Mouse (Mus musculus) MEL (cell line): Measurements from ENCODE around the gene Wdr24. TPM values are rescaled to one million over a fixed set of nuclear protein-coding genes. Genes with fewer than 3 reads are reported as not detected.
A peak's percentile ranks its signal among the peaks of the same experiment; 100 is the strongest.

ENCODE experiments used
- DNase-seq: peaks from one replicate; pipeline ENCODE4 v3.0.0; 2011; ENCODE audit warnings: low read depth, low spot score
- H3K27ac ChIP-seq: 2 replicates; pipeline ENCODE4 v1.5.1; 2012; ENCODE audit warnings: low read depth, mild to moderate bottlenecking, control low read depth, low read length, moderate library complexity; ENCODE audit not compliant: control insufficient read depth
- H3K27me3 ChIP-seq, 2 experiments: fragments of 150-350 bp in 1 of 2; sonication (generic) in 1 of 2; 2 replicates each; pipeline ENCODE4 v1.6.1; 2012; ENCODE audit warnings: low read length in 2 of 2, mild to moderate bottlenecking in 2 of 2, improper control_type of control experiment in 1 of 2, moderate library complexity in 1 of 2; ENCODE audit not compliant: insufficient read depth in 2 of 2, control insufficient read depth in 1 of 2
- H3K36me3 ChIP-seq, 2 experiments: 2 replicates each; pipeline ENCODE4 v1.6.1; 2012 to 2014; ENCODE audit warnings: low read length in 2 of 2, improper control_type of control experiment in 1 of 2, inconsistent platforms in 1 of 2, mild to moderate bottlenecking in 1 of 2; ENCODE audit not compliant: insufficient read depth in 2 of 2, control insufficient read depth in 1 of 2
- H3K4me1 ChIP-seq, 2 experiments: fragments of 150-350 bp in 1 of 2; sonication (generic) in 1 of 2; 2 replicates each; pipeline ENCODE4 v1.6.1; 2012; ENCODE audit warnings: low read length in 2 of 2, improper control_type of control experiment in 1 of 2, mild to moderate bottlenecking in 1 of 2; ENCODE audit not compliant: insufficient read depth in 2 of 2, control insufficient read depth in 1 of 2
- H3K4me3 ChIP-seq, 2 experiments: fragments of 150-350 bp in 1 of 2; sonication (generic) in 1 of 2; 2 replicates each; pipeline ENCODE4 v1.5.1; 2012; ENCODE audit warnings: low read depth in 2 of 2, low read length in 2 of 2, mild to moderate bottlenecking in 2 of 2, moderate library complexity in 2 of 2, control low read depth in 1 of 2, improper control_type of control experiment in 1 of 2; ENCODE audit not compliant: control insufficient read depth in 1 of 2, insufficient read depth in 1 of 2
- H3K79me2 ChIP-seq: 2 replicates; pipeline ENCODE4 v1.6.1; 2012; ENCODE audit warnings: mild to moderate bottlenecking, low read length, moderate library complexity; ENCODE audit not compliant: control insufficient read depth, poor library complexity, insufficient read depth
- H3K9ac ChIP-seq: 2 replicates; pipeline ENCODE4 v1.6.1; 2012; ENCODE audit warnings: low read depth, mild to moderate bottlenecking, control low read depth, low read length, moderate library complexity; ENCODE audit not compliant: control insufficient read depth, poor library complexity, severe bottlenecking
- H3K9me3 ChIP-seq: fragments of 150-350 bp; sonication (generic); replicated peaks from 2 replicates; pipeline ENCODE4 v1.6.1; 2012; ENCODE audit warnings: mild to moderate bottlenecking, low read length, improper control_type of control experiment, moderate library complexity; ENCODE audit not compliant: insufficient read depth
- CHD2 ChIP-seq: IDR thresholded peaks from 2 replicates; pipeline ENCODE4 v1.6.1; 2011; ENCODE audit warnings: low read length, improper control_type of control experiment
- CTCF ChIP-seq, 3 experiments: IDR thresholded peaks in 2 of 3; conservative IDR thresholded peaks in 1 of 3; 2 replicates each; pipeline ENCODE4 v1.5.1; 2011 to 2012; ENCODE audit warnings: low read length in 3 of 3, low read depth in 2 of 3, mild to moderate bottlenecking in 2 of 3, improper control_type of control experiment in 1 of 3, inconsistent platforms in 1 of 3, mixed read lengths in 1 of 3, moderate library complexity in 1 of 3; ENCODE audit not compliant: control insufficient read depth in 1 of 3, insufficient read depth in 1 of 3, poor library complexity in 1 of 3, severe bottlenecking in 1 of 3
- MAFK ChIP-seq: IDR thresholded peaks from 2 replicates; pipeline ENCODE4 v1.6.1; 2011; ENCODE audit warnings: low read depth, mild to moderate bottlenecking, low read length, improper control_type of control experiment, borderline replicate concordance
- MAX ChIP-seq: IDR thresholded peaks from 2 replicates; pipeline ENCODE4 v1.6.1; 2011; ENCODE audit warnings: low read length, improper control_type of control experiment
- MYB ChIP-seq: IDR thresholded peaks from 2 replicates; pipeline ENCODE4 v1.6.1; 2011; ENCODE audit warnings: mild to moderate bottlenecking, low read depth, low read length, improper control_type of control experiment
- NELFE ChIP-seq: IDR thresholded peaks from 2 replicates; pipeline ENCODE4 v1.6.1; 2011; ENCODE audit warnings: low read depth, low read length, improper control_type of control experiment
- POLR2AphosphoS5 ChIP-seq: IDR thresholded peaks from 2 replicates; pipeline ENCODE4 v1.6.1; 2012; ENCODE audit warnings: low read depth, borderline replicate concordance, mild to moderate bottlenecking, inconsistent platforms, low read length, moderate library complexity, mixed read lengths
- TAL1 ChIP-seq: IDR thresholded peaks from 2 replicates; pipeline ENCODE4 v1.6.1; 2012; ENCODE audit warnings: mild to moderate bottlenecking, inconsistent platforms, low read length, moderate library complexity, mixed read lengths
- TBP ChIP-seq: IDR thresholded peaks from 2 replicates; pipeline ENCODE4 v1.8.0; 2011; ENCODE audit warnings: low read depth, low read length, improper control_type of control experiment
- ZC3H11A ChIP-seq: IDR thresholded peaks from 2 replicates; pipeline ENCODE4 v1.6.1; 2012; ENCODE audit warnings: low read depth, mild to moderate bottlenecking, inconsistent platforms, low read length, improper control_type of control experiment
- ZKSCAN1 ChIP-seq: IDR thresholded peaks from 2 replicates; pipeline ENCODE4 v1.6.1; 2012; ENCODE audit warnings: low read depth, mild to moderate bottlenecking, inconsistent platforms, low read length, improper control_type of control experiment, moderate library complexity
- ZNF384 ChIP-seq: IDR thresholded peaks from 2 replicates; pipeline ENCODE4 v1.6.1; 2012; ENCODE audit warnings: low read depth, mild to moderate bottlenecking, inconsistent platforms, low read length, improper control_type of control experiment
- polyA plus RNA-seq, 2 experiments: library from polyadenylated mRNA; stranded (reverse) in 1 of 2; unstranded in 1 of 2; fragments of >175 nt in 1 of 2; fragments of >200 nt in 1 of 2; gene quantifications; 2 replicates each; pipeline versions ENCODE4 v1.2.1 to v1.2.4; 2012; ENCODE audit warnings: low replicate concordance in 2 of 2, low read depth in 1 of 2; ENCODE audit not compliant: insufficient read length in 2 of 2, insufficient read depth in 1 of 2, missing spikeins in 1 of 2
- total RNA-seq: library from RNA; depleted of rRNA; stranded (reverse); fragments of 300-350 nt; gene quantifications from 2 replicates; pipeline ENCODE4 v1.2.3, GENCODE M21; 2012

The Wdr24 gene
- total and polyA plus RNA-seq, 3 experiments: 35.0 to 38.8 TPM; not detected in 1

GRCm38 (mm10) chr17:25840519-25840918 lies 17.1 kb downstream of the Wdr24 start:
- H3K9ac ChIP-seq: no peak overlapping the region
- no peaks in the 10 kb centered on the region for H3K27me3 ChIP-seq
- no peaks in the 10 kb centered on the region for H3K9me3 ChIP-seq
- H3K36me3 ChIP-seq: peaks cover 0 to 3% of the 10 kb centered on the region in 2 experiments; a peak in 2 of 4 replicates
- no peak for DNase-seq
- H3K4me1 ChIP-seq: peaks cover 3 to 15% of the 10 kb centered on the region in 2 experiments; a peak in 3 of 4 replicates
- H3K4me3 ChIP-seq: no peak overlapping the region
- H3K27ac ChIP-seq: no peak overlapping the region
- TF ChIP-seq MYB (no peak), ZC3H11A (no peak)
- peaks cover 11% of the 10 kb centered on the region for H3K79me2 ChIP-seq

- no peak for TF ChIP-seq MAX
- 0 out of 2 replicates have a peak, but pooled peaks have one; percentile 54 for TF ChIP-seq POLR2AphosphoS5
- no peak for TF ChIP-seq ZNF384
- TF ChIP-seq, all 39 proteins: peak for 1
- peaks cover 11% of the 10 kb centered on the region for H3K79me2 ChIP-seq
- no peak within 1 kb of the TSS for H3K27ac ChIP-seq
- H3K36me3 ChIP-seq: peaks cover 0 to 3% of the 10 kb centered on the region in 2 experiments; a peak in 2 of 4 replicates
- no peak within 1 kb of the TSS for H3K9ac ChIP-seq
- no peak for DNase-seq
- no peak within 1 kb of the TSS for H3K4me3 ChIP-seq
- no peaks in the 10 kb centered on the region for H3K9me3 ChIP-seq
- H3K27me3 ChIP-seq: no peaks in the 10 kb centered on the region
- peaks cover 3 to 15% of the 10 kb centered on the region in 2 experiments; a peak in 3 of 4 replicates for H3K4me1 ChIP-seq
Observed at GRCm38 (mm10) chr17:25841117-25841880, 17.9 kb downstream of the Wdr24 start, which contains the start of gene Gm20683. Gene Gm20683, minus strand, starts transcription at chr17:25841763.

GRCm38 (mm10) chr17:25842509-25842908 lies 19.1 kb downstream of the Wdr24 start:
- no peak for TF ChIP-seq CHD2
- no peak for TF ChIP-seq MAFK
- TF ChIP-seq CTCF (IDR thresholded peaks at IDR 0.05 in 2 of 3, conservative IDR thresholded peaks at IDR 0.05 in 1 of 3; ENCODE audit: control insufficient read depth in 1 of 3, insufficient read depth in 1 of 3, low read depth in 2 of 3, low read length in 3 of 3, poor library complexity in 1 of 3, severe bottlenecking in 1 of 3): no peak
- 0 out of 2 replicates have a peak, but pooled peaks have one; percentile 21 for TF ChIP-seq TAL1
- peak; percentile 98 for TF ChIP-seq TBP
- no peak for TF ChIP-seq ZNF384
- no peak for TF ChIP-seq ZKSCAN1
- no peak for TF ChIP-seq NELFE
- Histone ChIP-seq H3K36me3 (peaks cover 0 to 3% of the 10 kb centered on the region in 2 experiments; a peak in 2 of 4 replicates), H3K4me3 (no peak overlapping the region), H3K27ac (no peak overlapping the region), H3K9me3 (no peaks in the 10 kb centered on the region), H3K9ac (no peak overlapping the region), H3K4me1 (peaks cover 3 to 15% of the 10 kb centered on the region in 2 experiments; a peak in 3 of 4 replicates), H3K27me3 (no peaks in the 10 kb centered on the region), H3K79me2 (peaks cover 11% of the 10 kb centered on the region)
- peak; percentile 40 for DNase-seq
